Mouse (Mus musculus): ENCODE results near the gene Gm15517. TPM values are rescaled to one million over a fixed set of nuclear protein-coding genes. Genes with fewer than 3 reads are reported as not detected.
"Not testable (repeated sequence)": the region's sequence is repeated elsewhere in the genome, so short reads cannot be mapped to it uniquely, and the experiment has no call there.

Gene Gm15517
- not detected in 2 replicates for polyA plus RNA-seq (2012; rRNA removed)
- not detected in 2 replicates for polyA plus RNA-seq (2014; fragmentation: Nextera tagmentation; extraction: Ambion mirVana)

DNA sequence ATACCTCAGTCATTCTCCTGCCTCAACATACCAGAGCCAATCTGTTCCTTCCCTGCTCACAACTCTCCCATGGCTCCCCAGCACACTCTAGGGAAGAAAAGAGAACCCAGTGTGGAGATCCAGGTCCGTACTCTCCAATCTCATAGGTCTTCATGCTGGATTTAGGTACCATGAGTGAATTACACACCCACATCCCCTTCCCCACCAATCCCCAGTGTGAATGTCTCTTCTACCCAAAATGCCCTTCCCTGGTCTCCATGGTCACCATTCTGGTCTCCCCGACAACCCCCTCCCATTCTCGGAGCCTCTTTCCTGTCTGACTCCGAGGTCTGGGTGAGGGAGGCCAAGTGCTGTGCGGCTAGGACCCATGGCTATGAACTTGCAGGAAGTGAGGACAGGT lies at the start of gene Gm15517:
Gene Gm15517, plus strand, starts transcription at position 301 of the 400 bp plus-strand sequence.
- Histone ChIP-seq H3K4me3 (ENCODE audit: insufficient read depth in 1 of 2, low read depth in 2 of 2, low read length in 2 of 2) (no peak within 1 kb of the TSS), H3K36me3 (replicated peaks; ENCODE audit: control insufficient read depth, insufficient read depth, low read depth) (no peaks in the 10 kb centered on the region), H3K4me1 (replicated peaks; ENCODE audit: control insufficient read depth in 2 of 2, insufficient read depth in 2 of 2, low read length in 1 of 2) (no peaks in the 10 kb centered on the region), H3K4me2 (ENCODE audit: low read depth) (no peak within 1 kb of the TSS), H3K9me3 (ENCODE audit: control insufficient read depth, low read length) (no peaks in the 10 kb centered on the region), H3K27ac (no peak within 1 kb of the TSS), H3K27me3 (ENCODE audit: control insufficient read depth, insufficient read depth, low read length) (peaks cover 3% of the 10 kb centered on the region), H3K9ac (replicated peaks) (no peak within 1 kb of the TSS)
- ATAC-seq (ENCODE audit: insufficient read depth) (no peak), DNase-seq (ENCODE audit: low read depth in 3 of 3, low spot score in 3 of 3) (no peak)
- 36% methylated on average over 5 of the region's 5 CpGs for WGBS (ENCODE audit: insufficient replicate concordance)
- TF ChIP-seq EP300 (IDR thresholded peaks at IDR 0.05; ENCODE audit: low read depth): no peak

DNA sequence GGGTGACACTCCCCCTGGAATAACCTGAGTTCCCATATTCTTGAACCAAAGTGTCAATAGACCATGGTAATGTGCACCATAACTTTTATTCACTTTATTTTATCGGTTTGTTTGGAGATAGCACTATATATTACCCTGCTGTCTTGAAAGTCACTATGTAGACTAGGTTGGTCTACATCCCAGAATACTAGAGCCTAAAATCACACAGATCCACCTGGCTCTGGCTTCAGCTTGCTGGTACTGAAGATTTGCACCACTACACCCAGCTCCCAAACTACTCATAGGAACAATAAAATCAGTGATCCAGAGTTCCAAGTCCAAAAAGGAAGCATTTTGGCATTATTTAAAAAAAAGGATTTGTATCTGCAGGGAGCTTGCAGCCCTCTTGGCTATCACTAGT lies 45.6 kb upstream of the Gm15517 start, which contains the start of gene Klk1b5:
Gene Klk1b5, plus strand, starts transcription at position 301 of the 400 bp plus-strand sequence.
- H3K4me2 ChIP-seq (ENCODE audit: low read depth): no peak within 1 kb of the TSS
- H3K9me3 ChIP-seq (ENCODE audit: control insufficient read depth, low read length): no peaks in the 10 kb centered on the region
- ATAC-seq (ENCODE audit: insufficient read depth) (no peak), DNase-seq (ENCODE audit: low read depth in 3 of 3, low spot score in 3 of 3) (no peak)
- H3K27ac ChIP-seq: no peak within 1 kb of the TSS
- H3K9ac ChIP-seq (replicated peaks): no peak within 1 kb of the TSS
- no peak for TF ChIP-seq CTCF (IDR thresholded peaks at IDR 0.05; ENCODE audit: low read depth)
- TF ChIP-seq EP300 (IDR thresholded peaks at IDR 0.05; ENCODE audit: low read depth): no peak
- 41% methylated on average over 1 of the region's 1 CpGs for WGBS (ENCODE audit: insufficient replicate concordance)
- H3K4me3 ChIP-seq (ENCODE audit: insufficient read depth in 1 of 2, low read depth in 2 of 2, low read length in 2 of 2): no peak within 1 kb of the TSS
- no peaks in the 10 kb centered on the region for H3K27me3 ChIP-seq (ENCODE audit: control insufficient read depth, insufficient read depth, low read length)
- H3K4me1 ChIP-seq (replicated peaks; ENCODE audit: control insufficient read depth in 2 of 2, insufficient read depth in 2 of 2, low read length in 1 of 2): 0 out of 4 replicates have a peak, but pooled peaks cover 0 to under 1% of the 10 kb centered on the region in 2 experiments
- no peaks in the 10 kb centered on the region for H3K36me3 ChIP-seq (replicated peaks; ENCODE audit: control insufficient read depth, insufficient read depth, low read depth)

DNA sequence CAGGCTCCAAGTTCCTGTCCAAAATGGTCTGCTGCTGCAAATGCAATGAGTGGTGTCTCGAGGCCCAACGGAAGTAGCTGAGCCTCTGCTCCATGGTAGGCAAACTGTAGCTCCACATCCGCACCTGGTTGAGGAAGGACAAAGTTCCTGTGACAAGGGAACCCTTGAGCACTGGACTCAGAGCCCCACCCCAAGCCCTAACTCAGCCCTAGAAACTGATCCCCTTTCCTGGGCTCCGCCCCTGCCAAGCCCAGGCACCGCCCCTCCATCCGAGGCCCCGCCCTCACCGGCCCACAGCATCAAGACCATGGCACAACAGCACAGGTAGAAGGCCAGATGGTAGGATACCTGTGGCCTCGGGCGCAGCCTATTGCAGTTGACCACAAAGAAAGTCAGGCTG lies 39.6 kb upstream of the Gm15517 start:
- not testable (repeated sequence) for H3K4me2 ChIP-seq (ENCODE audit: low read depth); H3K27me3 ChIP-seq (ENCODE audit: control insufficient read depth, insufficient read depth, low read length); ATAC-seq (ENCODE audit: insufficient read depth); DNase-seq (ENCODE audit: low read depth in 3 of 3, low spot score in 3 of 3); H3K27ac ChIP-seq; H3K9me3 ChIP-seq (ENCODE audit: control insufficient read depth, low read length); H3K36me3 ChIP-seq (replicated peaks; ENCODE audit: control insufficient read depth, insufficient read depth, low read depth); H3K4me3 ChIP-seq (ENCODE audit: insufficient read depth in 1 of 2, low read depth in 2 of 2, low read length in 2 of 2); H3K4me1 ChIP-seq (replicated peaks; ENCODE audit: control insufficient read depth in 2 of 2, insufficient read depth in 2 of 2, low read length in 1 of 2); H3K9ac ChIP-seq (replicated peaks)
- WGBS (ENCODE audit: insufficient replicate concordance): 55% methylated on average over 7 of the region's 10 CpGs

DNA sequence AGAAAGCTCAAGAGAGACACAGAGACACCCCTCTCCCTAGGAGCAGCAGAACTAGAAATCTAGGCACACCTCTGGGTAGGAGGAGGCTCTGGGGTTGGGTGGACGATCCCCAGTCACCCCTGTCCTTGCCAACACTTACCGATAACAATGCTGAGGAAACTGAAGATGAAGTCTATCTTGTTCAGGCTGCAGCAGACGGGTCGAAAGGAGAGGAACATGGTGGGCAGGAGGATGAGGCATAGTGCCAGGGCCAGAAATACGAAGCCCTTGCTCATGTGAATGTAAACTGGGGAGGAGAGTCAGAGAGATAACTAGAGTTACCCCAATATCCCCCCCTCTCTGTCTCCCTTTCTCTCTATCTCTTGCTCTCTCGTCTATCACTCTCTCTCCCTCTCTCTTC lies 38.9 kb upstream of the Gm15517 start:
- not testable (repeated sequence) for ATAC-seq (ENCODE audit: insufficient read depth); DNase-seq (ENCODE audit: low read depth in 3 of 3, low spot score in 3 of 3); H3K9ac ChIP-seq (replicated peaks); H3K4me2 ChIP-seq (ENCODE audit: low read depth); H3K27ac ChIP-seq; H3K9me3 ChIP-seq (ENCODE audit: control insufficient read depth, low read length); H3K36me3 ChIP-seq (replicated peaks; ENCODE audit: control insufficient read depth, insufficient read depth, low read depth); H3K4me1 ChIP-seq (replicated peaks; ENCODE audit: control insufficient read depth in 2 of 2, insufficient read depth in 2 of 2, low read length in 1 of 2); H3K27me3 ChIP-seq (ENCODE audit: control insufficient read depth, insufficient read depth, low read length); H3K4me3 ChIP-seq (ENCODE audit: insufficient read depth in 1 of 2, low read depth in 2 of 2, low read length in 2 of 2)
- 53% methylated on average over 6 of the region's 6 CpGs for WGBS (ENCODE audit: insufficient replicate concordance)

DNA sequence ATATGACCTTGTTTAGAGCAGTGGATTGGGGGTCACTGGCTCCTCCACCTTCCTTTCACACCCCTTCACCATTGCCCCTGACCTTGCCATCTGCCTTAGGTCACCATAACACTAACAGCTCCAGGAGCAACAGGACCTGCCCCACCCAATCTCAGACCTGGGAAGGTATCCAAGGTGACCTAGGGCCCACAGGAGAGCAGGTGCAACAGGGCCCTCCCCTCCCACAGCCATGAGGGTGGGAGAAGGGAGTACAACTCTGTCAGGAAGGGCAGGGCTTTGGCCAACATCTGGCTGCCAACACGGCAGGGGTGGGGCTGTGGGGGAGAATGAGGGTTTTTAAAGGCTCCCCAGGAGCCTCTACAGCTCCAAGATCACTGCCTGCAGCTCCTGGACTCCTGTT lies 36.2 kb upstream of the Gm15517 start, which contains the start of gene Klk1:
Gene Klk1, plus strand, starts transcription at position 285 of the 400 bp plus-strand sequence.
- H3K36me3 ChIP-seq (replicated peaks; ENCODE audit: control insufficient read depth, insufficient read depth, low read depth): no peaks in the 10 kb centered on the region
- no peak within 1 kb of the TSS for H3K27ac ChIP-seq
- H3K4me2 ChIP-seq (ENCODE audit: low read depth): no peak within 1 kb of the TSS
- 42% methylated on average over 1 of the region's 1 CpGs for WGBS (ENCODE audit: insufficient replicate concordance)
- H3K9me3 ChIP-seq (ENCODE audit: control insufficient read depth, low read length): no peaks in the 10 kb centered on the region
- H3K4me1 ChIP-seq (replicated peaks; ENCODE audit: control insufficient read depth in 2 of 2, insufficient read depth in 2 of 2, low read length in 1 of 2): 0 out of 4 replicates have a peak, but pooled peaks cover 0 to 2% of the 10 kb centered on the region in 2 experiments
- ATAC-seq (ENCODE audit: insufficient read depth) (no peak), DNase-seq (ENCODE audit: low read depth in 3 of 3, low spot score in 3 of 3) (no peak)
- no peaks in the 10 kb centered on the region for H3K27me3 ChIP-seq (ENCODE audit: control insufficient read depth, insufficient read depth, low read length)
- no peak within 1 kb of the TSS for H3K9ac ChIP-seq (replicated peaks)
- H3K4me3 ChIP-seq (ENCODE audit: insufficient read depth in 1 of 2, low read depth in 2 of 2, low read length in 2 of 2): no peak within 1 kb of the TSS
- TF ChIP-seq CTCF (IDR thresholded peaks at IDR 0.05; ENCODE audit: low read depth) (no peak), EP300 (IDR thresholded peaks at IDR 0.05; ENCODE audit: low read depth) (no peak)

Measured in liver, embryonic 14.5 days (tissue).